In the genomic region with DNA sequence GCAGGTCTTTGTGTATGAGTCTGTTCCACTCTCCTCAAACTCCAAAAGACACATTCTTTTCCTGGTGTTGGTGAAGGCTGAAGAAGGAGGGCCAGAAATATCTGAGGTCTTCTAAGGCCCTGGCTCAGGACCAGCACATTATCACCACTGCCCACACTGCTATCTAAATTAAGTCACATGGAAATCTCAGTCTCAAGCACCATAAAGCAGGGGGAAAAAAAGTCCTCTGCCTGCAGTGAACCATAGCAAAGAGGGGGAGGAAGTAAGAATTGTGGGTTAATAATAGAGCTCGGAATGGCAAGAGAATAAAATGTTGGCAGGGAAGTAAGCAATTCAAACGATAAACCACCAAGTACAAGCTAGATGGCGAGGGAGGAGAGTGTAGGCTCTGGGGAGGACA, we compare ENCODE assay signal across 23 mouse cellular contexts. TPM values are rescaled to one million over a fixed set of nuclear protein-coding genes. Genes with fewer than 3 reads are reported as not detected.
DNase-seq lines count a peak whose midpoint lies in the region; ATAC-seq lines count a peak whose summit lies in the region.
"Had no signal": no experiment of that assay in that cellular context is flagged by ENCODE, and none has a peak within 500 bp of the region (broad histone marks: within the 10 kb centered on the region; RNA-seq: fewer than 3 reads in every experiment).

No protein-coding gene starts in this region.

- no peak overlapping the region for H3K27ac ChIP-seq in kidney, embryonic 15.5 days
- H3K27ac ChIP-seq: neural tube, embryonic 13.5 days; stomach, embryonic 15.5 days had no signal

- H3K9ac ChIP-seq in kidney, embryonic 15.5 days: no peak overlapping the region
- H3K9ac ChIP-seq: neural tube, embryonic 13.5 days; stomach, embryonic 15.5 days had no signal

- no peaks in the 10 kb centered on the region for H3K9me3 ChIP-seq in kidney, embryonic 15.5 days (replicated peaks)
- H3K9me3 ChIP-seq: neural tube, embryonic 13.5 days; stomach, embryonic 15.5 days had no signal

- H3K4me1 ChIP-seq in kidney, embryonic 15.5 days: no peaks in the 10 kb centered on the region
- H3K4me1 ChIP-seq: neural tube, embryonic 13.5 days; stomach, embryonic 15.5 days had no signal

- DNase-seq in kidney, adult 9 months: peak; percentile 16
- no peak for DNase-seq in kidney, adult 18-20 months
- DNase-seq in Muller cell, postnatal 12 days (ENCODE audit: inconsistent ontology term): peak; percentile 53
- peak; percentile 48 for DNase-seq in brain, adult 2 months (ENCODE audit: low read depth, low spot score)
- no peak for DNase-seq in thymus, postnatal 14 days
- no peak for DNase-seq in adrenal gland, adult 2 months
- DNase-seq: cerebellum, postnatal 14 days; embryo, embryonic 11 days; gastrocnemius, postnatal 36 days; layer of hippocampus, adult 9-11 months; left cerebral cortex, postnatal 4 days; lung, postnatal 4 days; spleen, adult 18-20 months had no signal

- no peak overlapping the region for H3K4me2 ChIP-seq in kidney, embryonic 15.5 days
- H3K4me2 ChIP-seq: midbrain, embryonic 11.5 days; neural tube, embryonic 13.5 days; stomach, embryonic 15.5 days had no signal

- H3K4me3 ChIP-seq in kidney, embryonic 15.5 days (replicated peaks): no peak overlapping the region
- H3K4me3 ChIP-seq: neural tube, embryonic 13.5 days; stomach, embryonic 15.5 days had no signal

- H3K36me3 ChIP-seq in kidney, embryonic 15.5 days: no peaks in the 10 kb centered on the region
- H3K36me3 ChIP-seq: neural tube, embryonic 13.5 days; stomach, embryonic 15.5 days had no signal

- WGBS in kidney, embryonic 15.5 days: 31% methylated on average over 3 of the region's 3 CpGs

- H3K27me3 ChIP-seq in kidney, embryonic 15.5 days: no peaks in the 10 kb centered on the region
- H3K27me3 ChIP-seq: neural tube, embryonic 13.5 days; stomach, embryonic 15.5 days had no signal

- ATAC-seq in kidney, embryonic 15.5 days (replicated peaks; ENCODE audit: low FRiP score): 0 out of 2 replicates have a peak, but pooled peaks have one; percentile 36
- ATAC-seq: hindbrain, embryonic 16.5 days; intestine, postnatal 0 days had no signal

RNA-seq across cellular contexts. Expression of a gene that starts 32.9 kb away (rescaled TPM):
- 0.16 TPM in 1 of 2 replicates, not detected in the other for polyA plus RNA-seq in kidney, embryonic 15.5 days (2015; fragmentation: Nextera tagmentation; extraction: Ambion mirVana)
- 1 to 10 TPM; 2.0 to 2.5 TPM for total RNA-seq in adrenal gland, adult 2 months (2021)
- 1.5 and 2.5 TPM in 2 replicates for polyA plus RNA-seq in adrenal gland, adult 2 months (2012; rRNA removed)
- total RNA-seq: ES-E14; gastrocnemius, postnatal 36 days; liver, adult 2 months had no signal
- polyA plus RNA-seq: intestine, postnatal 0 days; liver, adult 2 months had no signal

RNA-seq across cellular contexts. Expression of a gene that starts 57.2 kb away (rescaled TPM):
- polyA plus RNA-seq in kidney, embryonic 15.5 days (2015; fragmentation: Nextera tagmentation; extraction: Ambion mirVana): not detected in 2 replicates
- not detected for total RNA-seq in adrenal gland, adult 2 months (2021)
- polyA plus RNA-seq in adrenal gland, adult 2 months (2012; rRNA removed): not detected in 2 replicates
- total RNA-seq: ES-E14; gastrocnemius, postnatal 36 days; heart, postnatal 36 days; left cerebral cortex, postnatal 4 days; liver, adult 2 months had no signal
- polyA plus RNA-seq: forebrain, embryonic 11.5 days; hindbrain, embryonic 16.5 days; intestine, postnatal 0 days; liver, adult 2 months; midbrain, embryonic 11.5 days; neural tube, embryonic 13.5 days; stomach, embryonic 15.5 days had no signal

Comparison
In these comparisons a context has a peak if more than half of its experiments do, and no peak if none do; other contexts are left out.
1. DNase-seq: peak in kidney, adult 9 months (single experiment), Muller cell, postnatal 12 days (single experiment) and brain, adult 2 months (single experiment); none in kidney, adult 18-20 months (single experiment), thymus, postnatal 14 days (single experiment) and adrenal gland, adult 2 months (single experiment).